Mouse (Mus musculus): ENCODE results near the gene Hecw1. TPM values are rescaled to one million over a fixed set of nuclear protein-coding genes. Genes with fewer than 3 reads are reported as not detected.
"Not testable (repeated sequence)": the region's sequence is repeated elsewhere in the genome, so short reads cannot be mapped to it uniquely, and the experiment has no call there.

Gene Hecw1
- total RNA-seq, 1 experiment from 2014 or later, result not detected

- no peak for DNase-seq
These were observed 157.5 kb downstream of the Hecw1 start for GRCm38 (mm10) chr13:14365546-14365945.

- DNase-seq, result no peak
These were observed 195.8 kb downstream of the Hecw1 start for GRCm38 (mm10) chr13:14327252-14327651.

GRCm38 (mm10) chr13:14306617-14307016 lies 216.4 kb downstream of the Hecw1 start:
- no peak for DNase-seq

GRCm38 (mm10) chr13:14304103-14304502 lies 218.9 kb downstream of the Hecw1 start:
- DNase-seq, result no peak

DNA sequence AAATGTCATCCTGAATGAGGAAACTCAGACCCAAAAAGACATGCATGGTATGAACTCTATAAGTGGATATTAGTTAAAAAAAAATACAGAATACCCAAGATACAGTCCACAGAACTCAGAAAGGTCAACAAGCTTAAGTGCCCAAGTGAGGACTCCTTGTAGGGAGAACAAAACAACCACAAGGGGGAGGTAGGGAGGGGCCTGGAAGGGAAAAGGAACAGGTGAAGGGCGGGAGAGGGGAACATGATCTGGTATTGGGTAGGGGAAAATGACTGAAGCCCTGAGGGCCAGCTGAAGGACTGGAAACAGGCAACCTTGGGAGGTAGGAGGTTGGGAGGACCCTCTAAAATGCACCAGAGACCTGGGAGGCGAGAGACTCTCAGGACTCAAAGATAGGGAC lies 220.1 kb downstream of the Hecw1 start:
- DNase-seq, result no peak

DNA sequence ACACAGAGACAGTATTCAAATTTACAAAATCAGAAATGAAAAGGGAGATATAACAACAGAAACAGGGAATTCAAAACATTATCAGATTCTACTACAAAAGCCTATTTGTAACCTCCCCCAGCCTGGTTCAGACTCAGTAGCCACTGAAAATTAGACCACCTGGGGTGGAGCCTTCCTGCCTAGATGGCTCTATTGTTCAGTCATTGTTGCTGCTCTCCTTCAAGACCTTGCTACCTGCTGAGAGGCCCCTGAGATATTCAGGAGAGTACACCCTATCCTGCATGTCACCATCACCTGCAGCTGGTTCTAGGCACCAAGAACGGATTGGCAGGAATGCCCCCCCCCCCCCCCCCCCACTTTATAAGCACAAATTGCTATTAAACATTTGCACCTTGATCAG lies 233.0 kb downstream of the Hecw1 start:
- DNase-seq, result no peak

- no peak for DNase-seq
These were observed 251.6 kb downstream of the Hecw1 start for GRCm38 (mm10) chr13:14271476-14271875.

DNA sequence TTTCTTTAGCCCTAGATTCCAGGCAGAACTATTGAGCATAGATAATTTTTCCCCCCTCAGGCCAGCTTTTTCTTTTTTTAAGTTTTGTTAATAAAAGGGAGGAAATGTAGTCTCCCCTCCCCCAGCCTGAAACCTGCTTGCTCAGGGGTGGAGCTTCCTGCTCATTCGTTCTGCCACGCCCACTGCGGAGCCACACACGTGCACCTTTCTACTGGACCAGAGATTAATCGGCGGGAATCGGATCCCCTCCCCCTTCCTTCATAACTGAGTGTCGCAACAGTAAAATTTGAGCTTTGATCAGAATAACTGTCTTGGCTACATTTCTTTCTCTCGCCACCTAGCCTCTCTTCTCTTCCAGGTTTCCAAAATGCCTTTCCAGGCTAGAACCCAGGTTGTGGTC lies 262.1 kb downstream of the Hecw1 start:
- DNase-seq, result not testable (repeated sequence)

GRCm38 (mm10) chr13:14245946-14246345 lies 277.1 kb downstream of the Hecw1 start:
- DNase-seq, result no peak

- DNase-seq, result no peak
These were observed 343.4 kb downstream of the Hecw1 start for GRCm38 (mm10) chr13:14179669-14180068.

GRCm38 (mm10) chr13:14177989-14178388 lies 345.0 kb downstream of the Hecw1 start:
- DNase-seq, result no peak

Other genes starting within 250 kb of the Hecw1 start
- gene Mrpl32, start 89.9 kb upstream of the Hecw1 start, total RNA-seq (2021), result 59.3 and 69.2 TPM in 2 replicates
- 99.8 and 114 TPM in 2 replicates for gene Psma2, start 90.0 kb upstream of the Hecw1 start, total RNA-seq (2021)
- 17.6 and 18.9 TPM in 2 replicates for gene AW209491, start 106.9 kb upstream of the Hecw1 start, total RNA-seq (2021)